Mouse (Mus musculus) ES-E14 (cell line): ENCODE results near the gene Eno2. TPM values are rescaled to one million over a fixed set of nuclear protein-coding genes. Genes with fewer than 3 reads are reported as not detected.

Experiments
- DNase-seq: peaks from one replicate; pipeline ENCODE4 v3.0.0-alpha.2; 2013; ENCODE audit warnings: low read depth, low spot score
- H3K27ac ChIP-seq: 2 replicates; pipeline ENCODE4 v1.5.1; 2012; ENCODE audit warnings: low read depth, mild to moderate bottlenecking, low read length, moderate library complexity, mixed read lengths; ENCODE audit not compliant: poor library complexity, insufficient read depth, severe bottlenecking
- H3K36me3 ChIP-seq: 2 replicates; pipeline ENCODE4 v1.6.1; 2012; ENCODE audit warnings: mild to moderate bottlenecking, low read length, moderate library complexity, mixed read lengths; ENCODE audit not compliant: control insufficient read depth, poor library complexity, insufficient read depth, severe bottlenecking
- H3K4me1 ChIP-seq, 2 experiments: fragments of 150-350 bp in 1 of 2; sonication (generic) in 1 of 2; 2 replicates each; pipeline ENCODE4 v1.6.1; 2012; ENCODE audit warnings: low read length in 2 of 2, mild to moderate bottlenecking in 1 of 2, mixed read lengths in 1 of 2; ENCODE audit not compliant: control insufficient read depth in 2 of 2, insufficient read depth in 2 of 2, poor library complexity in 1 of 2
- H3K4me3 ChIP-seq, 2 experiments: fragments of 150-350 bp in 1 of 2; sonication (generic) in 1 of 2; 2 replicates each; pipeline ENCODE4 v1.5.1; 2012; ENCODE audit warnings: low read length in 2 of 2, low read depth in 1 of 2, mild to moderate bottlenecking in 1 of 2, mixed read lengths in 1 of 2; ENCODE audit not compliant: insufficient read depth in 1 of 2, poor library complexity in 1 of 2, severe bottlenecking in 1 of 2
- H3K9ac ChIP-seq: 2 replicates; pipeline ENCODE4 v1.6.1; 2012; ENCODE audit warnings: low read depth, mild to moderate bottlenecking, low read length, mixed read lengths; ENCODE audit not compliant: poor library complexity, insufficient read depth, severe bottlenecking
- H3K9me3 ChIP-seq: fragments of 150-350 bp; sonication (generic); 2 replicates; pipeline ENCODE4 v1.6.1; 2012; ENCODE audit warnings: low read depth, mild to moderate bottlenecking, low read length; ENCODE audit not compliant: control insufficient read depth, insufficient read depth
- CHD2 ChIP-seq: IDR thresholded peaks from 2 replicates; pipeline ENCODE4 v1.6.1; 2014; ENCODE audit warnings: mild to moderate bottlenecking, low read depth, low read length, inconsistent platforms
- HCFC1 ChIP-seq: IDR thresholded peaks from 2 replicates; pipeline ENCODE4 v1.6.1; 2012; ENCODE audit warnings: low read length, inconsistent platforms, borderline replicate concordance; ENCODE audit not compliant: insufficient read depth
- MAFK ChIP-seq: IDR thresholded peaks from 2 replicates; pipeline ENCODE4 v1.6.1; 2014; ENCODE audit warnings: mild to moderate bottlenecking, low read depth, low read length, inconsistent platforms; ENCODE audit not compliant: insufficient read depth
- ZC3H11A ChIP-seq: IDR thresholded peaks from 2 replicates; pipeline ENCODE4 v1.6.1; 2012; ENCODE audit warnings: low read depth, mild to moderate bottlenecking, inconsistent platforms, low read length, borderline replicate concordance
- ZNF384 ChIP-seq: IDR thresholded peaks from 2 replicates; pipeline ENCODE4 v1.6.1; 2012; ENCODE audit warnings: low read depth, low read length, inconsistent platforms
- in situ Hi-C, 2 experiments: fragments of 600-800 bp; cut with MboI; formaldehyde crosslinking; loops; one replicate each; pipeline ENCODE4 v1.15.1; 2025; ENCODE audit warnings: low sequenced_read_pairs in 2 of 2, inconsistent platforms in 1 of 2; ENCODE audit not compliant: unreplicated experiment in 2 of 2
- total RNA-seq: library from RNA; depleted of rRNA; stranded (reverse); fragments of 300-350 nt; gene quantifications from 2 replicates; pipeline ENCODE4 v1.2.3, GENCODE M21; 2012

Eno2 gene
- total RNA-seq, 1 experiment, result 10.1 TPM

DNA sequence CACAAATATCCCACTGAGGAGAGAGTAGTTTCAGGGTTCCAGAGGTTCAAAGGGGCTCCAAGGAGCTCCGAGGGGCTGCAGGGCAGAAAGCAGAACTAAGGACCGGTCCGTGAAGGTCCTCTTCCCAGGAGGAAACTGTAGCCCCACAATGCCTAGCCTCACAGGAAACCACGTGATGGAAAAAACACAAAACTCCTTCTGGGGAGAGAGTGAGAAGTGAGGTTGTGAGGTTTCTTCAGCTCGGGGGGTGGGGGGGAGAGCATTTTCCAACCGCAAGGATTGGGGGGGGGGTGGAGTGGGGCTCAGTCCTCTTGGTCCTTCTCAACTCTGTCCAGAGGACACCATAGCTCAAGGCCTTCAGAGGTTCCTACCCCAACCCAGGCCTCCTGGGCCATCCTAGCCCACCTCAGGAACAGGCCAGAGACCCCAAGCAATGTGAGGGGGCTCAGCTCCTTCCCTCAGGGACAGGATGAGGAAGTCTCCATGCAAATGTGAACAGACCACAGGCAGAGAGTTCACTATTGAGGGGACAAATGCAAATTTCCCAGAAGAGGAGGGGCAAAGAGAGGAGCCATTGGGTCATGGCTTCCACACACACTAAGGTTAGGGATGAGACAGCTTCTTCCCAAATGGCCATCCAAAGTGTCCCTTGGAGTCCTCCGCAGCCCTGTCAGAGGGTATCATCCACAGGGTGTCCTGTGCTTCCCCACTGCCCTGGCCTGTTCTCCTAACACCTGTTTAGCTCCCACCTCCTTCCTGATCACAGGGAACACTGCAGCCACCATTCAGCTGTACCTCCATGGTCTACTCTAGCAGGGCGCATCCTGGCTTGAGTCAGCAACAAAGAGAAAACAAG is 39.4 kb downstream of the Eno2 start:
- no peak for DNase-seq
- no peaks in the 10 kb centered on the region; the same call in 1 of the 2 replicates for H3K36me3 ChIP-seq
- H3K4me1 ChIP-seq, result peaks cover 0 to 19% of the 10 kb centered on the region in 2 experiments; a peak in 2 of 4 replicates
- no peaks in the 10 kb centered on the region for H3K9me3 ChIP-seq
- TF ChIP-seq ZC3H11A, result no peak
- TF ChIP-seq CHD2, result no peak
- no peak for TF ChIP-seq HCFC1
- no peak for TF ChIP-seq ZNF384
- no peak for TF ChIP-seq MAFK
- in situ Hi-C loops, result no loop called here
- H3K4me3 ChIP-seq, result no peak overlapping the region
- H3K27ac ChIP-seq, result no peak overlapping the region
- H3K9ac ChIP-seq, result no peak overlapping the region

DNA sequence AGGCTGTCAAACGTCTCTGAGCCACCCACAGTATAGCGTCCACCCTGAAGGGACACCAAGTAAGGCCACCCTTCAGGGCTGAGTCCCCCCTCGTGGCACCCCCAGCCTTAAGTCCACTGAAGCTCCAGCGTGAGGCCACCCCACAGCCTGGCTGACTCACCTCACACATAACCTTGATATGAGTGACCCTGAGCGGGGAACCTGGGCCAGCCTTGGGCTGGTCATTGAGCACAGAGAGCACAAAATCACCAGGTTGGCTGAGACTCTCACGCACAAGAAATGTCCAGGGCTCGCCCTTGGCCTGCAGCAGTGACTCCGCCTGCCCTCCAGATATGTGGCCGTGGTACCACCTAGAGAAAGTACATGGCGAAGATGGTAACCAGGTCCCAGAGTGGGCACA is 40.9 kb downstream of the Eno2 start:
- no peaks in the 10 kb centered on the region; the same call in 1 of the 2 replicates for H3K36me3 ChIP-seq

DNA sequence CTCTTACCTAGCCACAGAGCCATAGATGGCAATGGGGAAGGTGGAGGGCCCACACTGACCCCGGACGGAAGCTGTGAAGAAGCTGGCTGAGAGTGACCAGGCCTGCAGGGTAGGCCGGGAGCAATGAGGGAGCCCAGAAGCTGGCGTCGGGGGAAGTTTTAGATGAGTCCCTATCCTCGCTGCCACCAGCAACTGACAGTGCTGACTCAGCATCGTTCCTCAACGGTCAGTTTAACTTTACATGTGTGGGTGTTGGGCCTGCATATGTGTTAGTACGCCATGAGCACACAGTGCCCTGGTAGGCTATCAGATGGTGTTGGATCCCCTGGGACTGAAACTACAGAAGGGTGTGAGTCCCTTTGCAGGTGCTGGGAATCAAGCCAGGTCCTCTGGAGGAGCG is 45.0 kb downstream of the Eno2 start:
- no peak overlapping the region for H3K27ac ChIP-seq
- H3K9ac ChIP-seq, result no peak overlapping the region
- no peak for DNase-seq
- in situ Hi-C loops, result no loop called here
- peaks cover 0 to 2% of the 10 kb centered on the region in 2 experiments; a peak in 1 of 4 replicates for H3K4me1 ChIP-seq
- H3K36me3 ChIP-seq, result no peaks in the 10 kb centered on the region; the same call in 1 of the 2 replicates
- H3K9me3 ChIP-seq, result no peaks in the 10 kb centered on the region
- no peak overlapping the region for H3K4me3 ChIP-seq
- TF ChIP-seq ZC3H11A (no peak), MAFK (peak; percentile 86)

More for the DNA sequence above, 40.9 kb downstream of the Eno2 start:
- Histone ChIP-seq H3K4me3 (no peak overlapping the region), H3K27ac (no peak overlapping the region), H3K9ac (no peak overlapping the region), H3K9me3 (no peaks in the 10 kb centered on the region), H3K4me1 (peaks cover 0 to 16% of the 10 kb centered on the region in 2 experiments; a peak in 2 of 4 replicates)
- TF ChIP-seq CHD2, result no peak
- no peak for TF ChIP-seq ZC3H11A
- TF ChIP-seq HCFC1, result no peak
- in situ Hi-C loops, result no loop called here
- no peak for DNase-seq

DNA sequence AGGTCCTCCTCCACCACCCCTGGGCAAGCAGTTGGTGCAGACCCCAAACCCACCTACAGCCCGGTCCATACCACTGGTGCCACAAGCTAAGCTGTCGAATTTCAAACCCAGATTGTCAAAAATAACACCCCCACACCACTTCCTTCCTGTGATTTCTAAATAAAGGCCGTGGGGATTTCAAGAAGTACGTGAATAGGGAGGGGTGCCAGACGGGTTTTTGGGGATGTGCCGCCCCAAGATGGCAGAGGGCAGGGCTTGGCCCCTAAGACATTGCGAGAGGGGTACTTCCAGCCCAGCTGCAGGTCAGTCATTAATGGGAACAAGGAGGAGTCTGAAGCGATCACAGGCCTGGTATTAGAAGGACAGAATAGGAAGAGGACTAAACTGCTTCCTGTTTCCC is 45.9 kb downstream of the Eno2 start:
- TF ChIP-seq ZC3H11A (no peak), MAFK (no peak), HCFC1 (no peak), ZNF384 (no peak), CHD2 (no peak)

DNA sequence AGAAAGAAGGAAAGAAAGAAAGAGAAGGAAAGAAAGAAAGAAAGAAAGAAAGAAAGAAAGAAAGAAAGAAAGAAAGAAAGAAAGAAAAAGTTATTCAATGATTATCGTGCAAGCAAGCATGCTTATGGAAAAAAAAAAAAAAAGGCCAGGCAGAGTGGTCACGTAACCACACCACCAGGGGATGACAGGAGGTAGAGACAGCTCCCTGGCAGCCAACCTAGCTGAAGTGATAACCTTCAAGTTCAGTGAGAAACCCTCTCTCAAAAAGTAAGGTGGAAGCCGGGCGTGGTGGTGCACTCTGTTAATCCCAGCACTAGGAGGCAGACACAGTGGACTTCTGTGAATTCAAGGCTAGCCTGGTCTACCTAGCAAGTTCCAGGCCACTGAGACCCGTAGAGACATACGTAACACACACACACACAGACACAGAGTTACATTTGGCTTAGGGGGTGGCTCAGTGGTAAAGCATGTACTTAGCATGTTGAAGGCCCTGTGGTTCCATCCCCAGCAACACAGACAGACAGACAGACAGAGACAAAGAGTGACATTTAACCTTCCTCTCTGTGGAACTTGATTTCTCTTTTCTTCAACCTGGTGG is 46.5 kb downstream of the Eno2 start:
- no peak for DNase-seq
- H3K27ac ChIP-seq, result no peak overlapping the region
- no peaks in the 10 kb centered on the region for H3K9me3 ChIP-seq
- TF ChIP-seq HCFC1 (no peak), ZC3H11A (no peak), ZNF384 (no peak), CHD2 (no peak), MAFK (no peak)
- in situ Hi-C loops, result no loop called here
- H3K4me3 ChIP-seq, result no peak overlapping the region
- peaks cover 0 to 8% of the 10 kb centered on the region in 2 experiments; a peak in 2 of 4 replicates for H3K4me1 ChIP-seq
- no peaks in the 10 kb centered on the region for H3K36me3 ChIP-seq
- no peak overlapping the region for H3K9ac ChIP-seq

More for the DNA sequence above, 45.9 kb downstream of the Eno2 start:
- no peaks in the 10 kb centered on the region for H3K9me3 ChIP-seq
- no peaks in the 10 kb centered on the region for H3K36me3 ChIP-seq
- DNase-seq, result no peak
- H3K4me1 ChIP-seq, result peaks cover 0 to 8% of the 10 kb centered on the region in 2 experiments; a peak in 2 of 4 replicates
- in situ Hi-C loops, result no loop called here
- no peak overlapping the region for H3K9ac ChIP-seq
- no peak overlapping the region for H3K27ac ChIP-seq
- no peak overlapping the region for H3K4me3 ChIP-seq
